Mouse (Mus musculus) cerebellum, postnatal 10 days (tissue): ENCODE results near the gene Cyb5b.
"Not testable (repeated sequence)": the region's sequence is repeated elsewhere in the genome, so short reads cannot be mapped to it uniquely, and the experiment has no call there.

Experiments used
- DNase-seq, 2 experiments: peaks; one replicate each; pipeline ENCODE4 v3.0.0; 2021; ENCODE audit warnings: mixed read lengths in 2 of 2

The Cyb5b gene

GRCm38 (mm10) chr8:107150404-107151157 is at the start of gene Cyb5b:
Cyb5b (plus strand) TSS chr8:107150640.
- DNase-seq, result peak; percentile 98 to 99

- DNase-seq, result peak; percentile 87 to 91
Measured at GRCm38 (mm10) chr8:107104547-107104946, 45.9 kb upstream of the Cyb5b start.

- not testable (repeated sequence) for DNase-seq
Measured at GRCm38 (mm10) chr8:107108089-107108488, 42.4 kb upstream of the Cyb5b start.

GRCm38 (mm10) chr8:107108978-107109720 is 41.3 kb upstream of the Cyb5b start:
- no peak for DNase-seq

GRCm38 (mm10) chr8:107109816-107110435 is 40.5 kb upstream of the Cyb5b start:
- no peak for DNase-seq

GRCm38 (mm10) chr8:107110629-107111330 is 39.7 kb upstream of the Cyb5b start:
- no peak for DNase-seq

GRCm38 (mm10) chr8:107111340-107112105 is 38.9 kb upstream of the Cyb5b start:
- no peak for DNase-seq

GRCm38 (mm10) chr8:107113209-107113608 is 37.2 kb upstream of the Cyb5b start:
- no peak for DNase-seq

- DNase-seq, result no peak
Measured at GRCm38 (mm10) chr8:107114150-107115007, 36.1 kb upstream of the Cyb5b start.

GRCm38 (mm10) chr8:107115008-107115320 is 35.5 kb upstream of the Cyb5b start:
- no peak for DNase-seq

- peak; percentile 91 to 93 for DNase-seq
Measured at GRCm38 (mm10) chr8:107116023-107116422, 34.4 kb upstream of the Cyb5b start.

- no peak for DNase-seq
Measured at GRCm38 (mm10) chr8:107117019-107117418, 33.4 kb upstream of the Cyb5b start.

GRCm38 (mm10) chr8:107118803-107119233 is 31.6 kb upstream of the Cyb5b start:
- no peak for DNase-seq

GRCm38 (mm10) chr8:107119412-107119811 is 31.0 kb upstream of the Cyb5b start:
- peak; percentile 35 to 51 for DNase-seq

- DNase-seq, result no peak
Measured at GRCm38 (mm10) chr8:107120806-107121205, 29.6 kb upstream of the Cyb5b start.

- no peak for DNase-seq
Measured at GRCm38 (mm10) chr8:107121681-107122291, 28.7 kb upstream of the Cyb5b start.

GRCm38 (mm10) chr8:107123063-107123614 is 27.3 kb upstream of the Cyb5b start:
- DNase-seq, result no peak

GRCm38 (mm10) chr8:107124343-107124742 is 26.1 kb upstream of the Cyb5b start:
- no peak for DNase-seq

- peak in 1 of 2 experiments; percentile 21 for DNase-seq
Measured at GRCm38 (mm10) chr8:107129171-107130025, 21.0 kb upstream of the Cyb5b start.
